Mouse (Mus musculus): ENCODE results near the gene Rsph10b. TPM values are rescaled to one million over a fixed set of nuclear protein-coding genes. Genes with fewer than 3 reads are reported as not detected.

Rsph10b gene
- polyA plus RNA-seq, 1 experiment: 0.31 TPM

DNA sequence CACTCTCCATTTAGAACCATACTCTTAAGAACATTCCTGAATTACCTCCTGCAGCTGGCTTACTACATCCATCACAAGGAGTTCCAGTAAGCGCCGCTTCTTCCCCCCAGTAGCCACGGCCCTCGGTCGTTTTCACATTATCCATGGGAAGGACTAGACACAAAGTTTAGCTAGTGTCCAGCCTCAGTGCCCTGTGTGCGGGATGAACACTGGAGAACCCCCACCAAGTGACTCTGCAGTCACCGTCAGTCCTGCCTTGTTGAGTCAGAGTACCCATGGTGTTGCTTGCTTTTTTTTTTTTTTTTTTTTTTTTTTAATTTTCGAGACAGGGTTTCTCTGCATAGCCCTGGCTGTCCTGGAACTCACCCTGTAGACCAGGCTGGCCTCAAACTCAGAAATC is 28.3 kb downstream of the Rsph10b start:
- DNase-seq: no peak
- TF ChIP-seq POLR2A (IDR thresholded peaks at IDR 0.05; ENCODE audit: low read depth, low read length): no peak
- TF ChIP-seq CTCF (conservative IDR thresholded peaks at IDR 0.05; ENCODE audit: insufficient read depth, insufficient read length, low read depth, low read length): no peak
- 90% methylated on average over 7 of the region's 8 CpGs for WGBS

GRCm38 (mm10) chr5:143965586-143966345 is 32.9 kb downstream of the Rsph10b start:
- no peaks in the 10 kb centered on the region for H3K27me3 ChIP-seq (replicated peaks; ENCODE audit: control insufficient read depth, insufficient read depth, low read length)
- TF ChIP-seq CTCF (conservative IDR thresholded peaks at IDR 0.05; ENCODE audit: insufficient read depth, insufficient read length, low read depth, low read length) (no peak), POLR2A (IDR thresholded peaks at IDR 0.05; ENCODE audit: low read depth, low read length) (no peak)
- no peak overlapping the region for H3K4me3 ChIP-seq (ENCODE audit: insufficient read depth, low read depth, low read length)
- no peak for DNase-seq
- no peaks in the 10 kb centered on the region for H3K36me3 ChIP-seq (ENCODE audit: control insufficient read depth, insufficient read depth, low read length)
- no peaks in the 10 kb centered on the region for H3K4me1 ChIP-seq (ENCODE audit: control insufficient read depth, insufficient read depth, low read length)
- 70% methylated on average over 12 of the region's 12 CpGs for WGBS
- no peak overlapping the region for H3K27ac ChIP-seq (ENCODE audit: insufficient read depth, low read depth, low read length)

More for the DNA sequence above, 28.3 kb downstream of the Rsph10b start:
- H3K27ac ChIP-seq (ENCODE audit: insufficient read depth, low read depth, low read length): no peak overlapping the region
- H3K27me3 ChIP-seq (replicated peaks; ENCODE audit: control insufficient read depth, insufficient read depth, low read length): no peaks in the 10 kb centered on the region
- H3K4me3 ChIP-seq (ENCODE audit: insufficient read depth, low read depth, low read length): no peak overlapping the region
- no peaks in the 10 kb centered on the region for H3K4me1 ChIP-seq (ENCODE audit: control insufficient read depth, insufficient read depth, low read length)
- H3K36me3 ChIP-seq (ENCODE audit: control insufficient read depth, insufficient read depth, low read length): no peaks in the 10 kb centered on the region

- TF ChIP-seq POLR2A (IDR thresholded peaks at IDR 0.05; ENCODE audit: low read depth, low read length) (no peak), CTCF (conservative IDR thresholded peaks at IDR 0.05; ENCODE audit: insufficient read depth, insufficient read length, low read depth, low read length) (no peak)
- H3K36me3 ChIP-seq (ENCODE audit: control insufficient read depth, insufficient read depth, low read length): no peaks in the 10 kb centered on the region
- WGBS: 87% methylated on average over 12 of the region's 12 CpGs
- H3K27me3 ChIP-seq (replicated peaks; ENCODE audit: control insufficient read depth, insufficient read depth, low read length): no peaks in the 10 kb centered on the region
- DNase-seq: no peak
- H3K4me1 ChIP-seq (ENCODE audit: control insufficient read depth, insufficient read depth, low read length): no peaks in the 10 kb centered on the region
- no peak overlapping the region for H3K4me3 ChIP-seq (ENCODE audit: insufficient read depth, low read depth, low read length)
- H3K27ac ChIP-seq (ENCODE audit: insufficient read depth, low read depth, low read length): no peak overlapping the region
These were observed 33.8 kb downstream of the Rsph10b start for GRCm38 (mm10) chr5:143966671-143967070.

DNA sequence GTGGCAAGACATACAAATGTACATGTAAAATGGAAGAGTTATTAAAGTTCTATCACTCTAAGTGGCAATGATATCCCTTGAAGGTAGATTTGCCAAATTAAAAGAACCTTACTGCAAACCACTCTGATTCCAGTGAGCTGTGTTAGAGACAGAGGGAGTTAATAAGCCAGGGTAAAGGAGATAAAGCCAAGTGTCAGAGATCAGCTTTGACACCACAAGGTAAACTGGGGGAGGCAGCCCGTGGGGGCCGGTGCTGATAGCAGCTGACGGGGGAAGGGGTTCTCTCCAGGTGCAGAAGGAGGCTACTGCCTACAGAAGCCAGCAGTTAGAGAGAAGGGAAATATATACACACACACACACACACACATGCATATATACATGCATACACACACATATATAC is 39.8 kb downstream of the Rsph10b start:
- Histone ChIP-seq H3K27ac (ENCODE audit: insufficient read depth, low read depth, low read length) (no peak overlapping the region), H3K4me1 (ENCODE audit: control insufficient read depth, insufficient read depth, low read length) (no peaks in the 10 kb centered on the region), H3K4me3 (ENCODE audit: insufficient read depth, low read depth, low read length) (no peak overlapping the region), H3K27me3 (replicated peaks; ENCODE audit: control insufficient read depth, insufficient read depth, low read length) (no peaks in the 10 kb centered on the region), H3K36me3 (ENCODE audit: control insufficient read depth, insufficient read depth, low read length) (no peaks in the 10 kb centered on the region)
- TF ChIP-seq POLR2A (IDR thresholded peaks at IDR 0.05; ENCODE audit: low read depth, low read length): no peak
- TF ChIP-seq CTCF (conservative IDR thresholded peaks at IDR 0.05; ENCODE audit: insufficient read depth, insufficient read length, low read depth, low read length): no peak
- DNase-seq: no peak
- WGBS: 61% methylated on average over 3 of the region's 3 CpGs

GRCm38 (mm10) chr5:143974931-143975630 is 42.2 kb downstream of the Rsph10b start:
- Histone ChIP-seq H3K36me3 (ENCODE audit: control insufficient read depth, insufficient read depth, low read length) (no peaks in the 10 kb centered on the region), H3K4me1 (ENCODE audit: control insufficient read depth, insufficient read depth, low read length) (no peaks in the 10 kb centered on the region), H3K27me3 (replicated peaks; ENCODE audit: control insufficient read depth, insufficient read depth, low read length) (no peaks in the 10 kb centered on the region), H3K27ac (ENCODE audit: insufficient read depth, low read depth, low read length) (no peak overlapping the region), H3K4me3 (ENCODE audit: insufficient read depth, low read depth, low read length) (no peak overlapping the region)
- TF ChIP-seq POLR2A (IDR thresholded peaks at IDR 0.05; ENCODE audit: low read depth, low read length) (no peak), CTCF (conservative IDR thresholded peaks at IDR 0.05; ENCODE audit: insufficient read depth, insufficient read length, low read depth, low read length) (peak; percentile 93)
- peak; percentile 54 for DNase-seq
- WGBS: 54% methylated on average over 4 of the region's 4 CpGs

- no peak for DNase-seq
- Histone ChIP-seq H3K27me3 (replicated peaks; ENCODE audit: control insufficient read depth, insufficient read depth, low read length) (no peaks in the 10 kb centered on the region), H3K4me1 (ENCODE audit: control insufficient read depth, insufficient read depth, low read length) (no peaks in the 10 kb centered on the region), H3K4me3 (ENCODE audit: insufficient read depth, low read depth, low read length) (no peak overlapping the region), H3K36me3 (ENCODE audit: control insufficient read depth, insufficient read depth, low read length) (no peaks in the 10 kb centered on the region), H3K27ac (ENCODE audit: insufficient read depth, low read depth, low read length) (no peak overlapping the region)
- 45% methylated on average over 2 of the region's 2 CpGs for WGBS
- TF ChIP-seq CTCF (conservative IDR thresholded peaks at IDR 0.05; ENCODE audit: insufficient read depth, insufficient read length, low read depth, low read length) (no peak), POLR2A (IDR thresholded peaks at IDR 0.05; ENCODE audit: low read depth, low read length) (no peak)
These were observed 42.7 kb downstream of the Rsph10b start for GRCm38 (mm10) chr5:143975631-143975933.

- Histone ChIP-seq H3K4me3 (ENCODE audit: insufficient read depth, low read depth, low read length) (no peak overlapping the region), H3K27me3 (replicated peaks; ENCODE audit: control insufficient read depth, insufficient read depth, low read length) (no peaks in the 10 kb centered on the region), H3K36me3 (ENCODE audit: control insufficient read depth, insufficient read depth, low read length) (no peaks in the 10 kb centered on the region), H3K4me1 (ENCODE audit: control insufficient read depth, insufficient read depth, low read length) (no peaks in the 10 kb centered on the region), H3K27ac (ENCODE audit: insufficient read depth, low read depth, low read length) (no peak overlapping the region)
- WGBS: 91% methylated on average over 11 of the region's 11 CpGs
- no peak for DNase-seq
- TF ChIP-seq CTCF (conservative IDR thresholded peaks at IDR 0.05; ENCODE audit: insufficient read depth, insufficient read length, low read depth, low read length) (no peak), POLR2A (IDR thresholded peaks at IDR 0.05; ENCODE audit: low read depth, low read length) (no peak)
These were observed 43.4 kb downstream of the Rsph10b start for GRCm38 (mm10) chr5:143976232-143976631.

Measured in kidney, adult 2 months (tissue).